Mouse (Mus musculus) liver, postnatal 0 days (tissue): Measurements from ENCODE around the gene Adtrp.

Experiments used
- CTCF ChIP-seq: sonication (generic); IDR thresholded peaks from 2 replicates; pipeline ENCODE4 v1.5.1; 2016; ENCODE audit warnings: antibody characterized with exemption, low read depth
- EP300 ChIP-seq: IDR thresholded peaks from 2 replicates; pipeline ENCODE4 v1.6.1; 2016; ENCODE audit warnings: antibody characterized with exemption, low read depth, mild to moderate bottlenecking

DNA sequence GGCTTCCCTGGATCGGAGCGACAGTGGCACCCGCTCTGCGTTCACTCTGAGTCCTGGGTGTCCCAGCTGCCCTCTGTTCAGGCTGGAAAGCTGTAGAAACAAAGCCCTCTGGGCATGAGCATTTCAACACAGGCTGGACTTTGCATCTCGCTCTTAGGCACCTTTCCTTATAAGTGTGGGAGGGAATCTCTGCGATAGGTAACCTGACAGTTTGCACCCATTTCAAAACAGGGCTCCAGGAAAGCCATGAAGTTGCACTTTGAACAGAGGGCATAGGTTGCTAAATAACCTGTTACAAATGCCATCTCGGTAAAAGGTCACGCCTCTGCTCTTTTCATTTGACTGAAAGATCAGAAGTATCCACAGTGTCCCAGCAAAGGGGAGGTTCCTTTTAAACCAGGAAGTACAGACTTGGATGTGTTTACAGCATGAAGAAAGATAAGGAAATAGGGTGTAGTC lies 19.2 kb downstream of the Adtrp start:
- TF ChIP-seq CTCF (no peak), EP300 (peak; percentile 93)
